In genomic region chr13:94262551-94262950, GRCm38 (mm10) we compare ENCODE assay signal across 16 mouse cellular contexts. TPM values are rescaled to one million over a fixed set of nuclear protein-coding genes. Genes with fewer than 3 reads are reported as not detected.
DNase-seq lines count a peak whose midpoint lies in the region; ATAC-seq and TF ChIP-seq lines count a peak whose summit lies in the region.
"Had no signal": no experiment of that assay in that cellular context is flagged by ENCODE, and none has a peak within 500 bp of the region (broad histone marks: within the 10 kb centered on the region; RNA-seq: fewer than 3 reads in every experiment).

No protein-coding gene starts in this region.

- H3K27ac ChIP-seq in layer of hippocampus, adult 2 months: no peak overlapping the region
- H3K27ac ChIP-seq: forebrain, embryonic 10.5 days; limb, embryonic 10.5 days had no signal

- DNase-seq in right cerebral cortex, adult 18-20 months: peak; percentile 40
- DNase-seq in right cerebral cortex, postnatal 4 days: no peak
- peak; percentile 50 for DNase-seq in c-Kit-positive CD71-positive TER-119-positive erythroid progenitor cells, embryonic 14.5 days (ENCODE audit: low spot score)
- DNase-seq in layer of hippocampus, adult 2 months (ENCODE audit: low spot score in 2 of 2): no peak
- DNase-seq in layer of hippocampus, adult 11-12 months (ENCODE audit: low spot score): no peak
- DNase-seq in natural killer cell, adult 2 months (ENCODE audit: low spot score in 2 of 2): no peak
- DNase-seq: embryo, embryonic 11 days; gastrocnemius, postnatal 36 days; lung, postnatal 14 days had no signal

- H3K4me3 ChIP-seq in layer of hippocampus, adult 2 months: no peak overlapping the region
- H3K4me3 ChIP-seq: forebrain, embryonic 10.5 days; limb, embryonic 10.5 days had no signal

- no peak for TF ChIP-seq CTCF in layer of hippocampus, adult 2 months (conservative IDR thresholded peaks at IDR 0.05)

- ATAC-seq in erythroblast, adult 5-6 weeks (replicated peaks; ENCODE audit: low FRiP score, poor library complexity, severe bottlenecking): peak; percentile 80
- ATAC-seq in monocyte, adult 5-6 weeks (replicated peaks; ENCODE audit: insufficient number of reproducible peaks, low FRiP score, low TSS enrichment, poor library complexity, severe bottlenecking): no peak
- ATAC-seq: intestine, embryonic 16.5 days; midbrain, embryonic 16.5 days had no signal

RNA-seq across cellular contexts. Expression of gene Scamp1, which starts 23.1 kb away (rescaled TPM):
- 4.2 and 5.6 TPM in 2 replicates for total RNA-seq in erythroblast, adult 5-6 weeks (2015; ENCODE audit: low replicate concordance)
- total RNA-seq in erythroblast, adult 5-6 weeks (2017; ENCODE audit: low replicate concordance): 7.1 and 7.7 TPM in 2 replicates
- total RNA-seq in layer of hippocampus, adult 2 months (2021): 100 to 1,000 TPM; 168 TPM
- 3.4 to 4.2 TPM (median 4.1 TPM) in 3 replicates for total RNA-seq in monocyte, adult 5-6 weeks (2017)
- total RNA-seq: CH12.LX had no signal

Comparison
In these comparisons a context has a peak if more than half of its experiments do, and no peak if none do; other contexts are left out.
1. DNase-seq: peak in right cerebral cortex, adult 18-20 months (single experiment) and c-Kit-positive CD71-positive TER-119-positive erythroid progenitor cells, embryonic 14.5 days (single experiment); none in right cerebral cortex, postnatal 4 days (single experiment), layer of hippocampus, adult 2 months (0 of 2), layer of hippocampus, adult 11-12 months (single experiment) and natural killer cell, adult 2 months (0 of 2).
2. RNA of gene Scamp1, which starts 23.1 kb away (total RNA-seq): 168 TPM in layer of hippocampus, adult 2 months; 4.2 to 7.7 TPM in erythroblast, adult 5-6 weeks and 3.4 to 4.2 TPM in monocyte, adult 5-6 weeks; every median in the first group is over 10 times any median in the second.